Mouse (Mus musculus) CD4-positive naive resting alpha-beta T cell, adult 76 days (primary cell): ENCODE measurements around the gene Eci3. TPM values are rescaled to one million over a fixed set of nuclear protein-coding genes. Genes with fewer than 3 reads are reported as not detected.

Experiments used
- total RNA-seq: library from RNA; stranded (reverse); gene quantifications from one replicate; pipeline ENCODE4 v1.2.4, GENCODE M21; 2023

The Eci3 gene
- not detected for total RNA-seq

GRCm38 (mm10) chr13:34963511-34964397, at the start of gene Eci3:
Gene Eci3 (minus strand): TSS chr13:34963810.

GRCm38 (mm10) chr13:34924210-34924609, 39.4 kb downstream of the Eci3 start, which contains the start of the genes Fam217a and 4933417A18Rik:
Gene Fam217a (minus strand): TSS chr13:34924310.
Gene 4933417A18Rik (plus strand): TSS chr13:34924409.

Other genes with a start within 250 kb of the Eci3 start
- not detected for gene Fam50b, start 229.0 kb downstream of the Eci3 start, total RNA-seq
- gene Prpf4b, start 88.5 kb downstream of the Eci3 start, total RNA-seq: 169 TPM
- 0.32 TPM for gene Fam217a, start 39.5 kb downstream of the Eci3 start, total RNA-seq
- not detected for gene 4933417A18Rik, start 39.4 kb downstream of the Eci3 start, total RNA-seq
- 27.9 TPM for gene Eci2, start 63.3 kb upstream of the Eci3 start, total RNA-seq